Mouse (Mus musculus): ENCODE data around the gene Disp1.

DNA sequence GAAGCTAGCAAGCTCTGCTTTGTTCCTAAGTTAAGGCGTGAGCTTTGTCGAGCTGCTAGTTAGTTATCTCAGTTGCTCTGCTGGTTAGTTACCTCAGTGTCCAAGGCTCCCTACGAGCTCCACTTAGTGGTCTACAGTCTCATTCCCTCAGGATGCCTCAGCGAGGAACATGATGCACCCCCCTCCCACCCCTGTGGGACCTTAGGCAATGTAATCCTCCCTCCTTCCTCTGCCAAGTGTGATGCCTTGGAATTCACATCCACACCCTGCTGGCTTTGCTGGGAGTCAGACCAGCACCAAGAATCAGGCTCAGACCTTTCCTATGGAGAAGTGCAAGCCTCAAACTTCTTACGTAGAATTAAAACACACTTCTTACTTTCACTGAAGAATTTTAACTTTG lies 65.7 kb downstream of the Disp1 start:
- no peak for TF ChIP-seq CTCF (IDR thresholded peaks at IDR 0.05; ENCODE audit: low read depth, low read length)
- TF ChIP-seq POLR2A (IDR thresholded peaks at IDR 0.05; ENCODE audit: extremely low read depth, insufficient read depth, low read length): no peak
